Mouse (Mus musculus): Measurements from ENCODE around the gene Sema3g.

Gene Sema3g

DNA sequence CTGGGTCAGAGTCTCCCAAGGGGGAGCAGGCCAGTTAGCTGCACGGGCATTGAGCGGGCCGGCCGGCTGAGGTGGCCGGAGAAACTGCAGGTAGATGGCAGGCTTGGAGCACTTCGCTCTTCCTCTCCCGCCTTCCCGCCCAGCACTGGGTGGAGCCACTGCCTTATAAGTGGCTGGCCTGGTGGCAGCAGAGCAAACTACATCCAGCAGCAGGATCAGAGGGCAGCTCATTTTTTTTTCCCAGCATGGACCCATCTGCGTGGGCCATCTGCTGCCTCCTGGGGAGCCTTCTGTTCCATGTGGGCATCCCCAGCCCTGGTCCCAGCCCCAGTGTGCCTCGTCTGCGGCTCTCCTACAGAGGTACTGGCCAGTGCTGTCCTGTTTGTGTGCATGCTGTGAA lies at the start of gene Sema3g:
TSS of gene Sema3g (plus strand) at position 195 of the 400 bp plus-strand sequence.
- DNase-seq (ENCODE audit: low spot score in 2 of 2) = peak in 1 of 2 experiments; percentile 49

DNA sequence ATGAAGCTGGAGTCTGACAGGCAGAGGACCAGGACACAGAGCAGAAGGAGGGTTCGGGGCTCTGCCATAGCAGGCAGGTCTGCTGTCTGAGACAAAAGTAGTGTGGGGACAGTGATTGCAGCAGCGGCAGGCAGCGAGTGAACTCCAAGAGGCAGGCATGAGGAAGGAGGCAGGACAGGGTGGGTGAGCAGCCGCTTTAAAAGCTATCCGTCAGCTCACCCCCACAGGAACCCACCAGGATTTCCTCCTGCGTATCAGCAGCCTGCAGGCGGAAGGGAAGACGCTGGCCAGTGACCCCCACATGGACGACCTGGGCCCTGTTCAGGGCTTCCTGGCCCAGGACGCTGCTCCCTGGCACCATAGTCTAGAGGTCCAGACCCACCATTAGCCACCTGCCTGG lies 49.2 kb upstream of the Sema3g start, which contains the start of gene Stab1:
TSS of gene Stab1 (minus strand) at position 217 of the 400 bp plus-strand sequence.
- DNase-seq (ENCODE audit: low spot score in 2 of 2) = no peak

DNA sequence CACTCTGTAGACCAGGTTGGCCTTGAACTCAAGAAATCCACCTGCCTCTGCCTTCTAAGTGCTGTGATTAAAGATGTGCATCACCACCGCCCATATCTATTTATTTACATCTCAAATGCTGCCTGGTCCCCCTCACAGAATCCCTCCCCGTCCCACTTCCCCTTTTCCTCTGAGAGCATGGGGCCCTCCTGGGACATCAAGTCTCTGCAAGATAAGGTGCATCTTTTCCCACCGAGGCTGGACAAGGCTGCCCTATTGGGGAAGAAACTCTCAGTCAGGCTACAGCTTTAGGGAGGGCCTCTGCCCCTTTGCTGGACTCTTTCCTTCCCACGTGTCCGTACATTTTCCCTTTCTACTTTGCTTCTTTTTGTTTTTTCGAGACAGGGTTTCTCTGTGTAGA lies 48.2 kb upstream of the Sema3g start:
- DNase-seq (ENCODE audit: low spot score in 2 of 2) = no peak

DNA sequence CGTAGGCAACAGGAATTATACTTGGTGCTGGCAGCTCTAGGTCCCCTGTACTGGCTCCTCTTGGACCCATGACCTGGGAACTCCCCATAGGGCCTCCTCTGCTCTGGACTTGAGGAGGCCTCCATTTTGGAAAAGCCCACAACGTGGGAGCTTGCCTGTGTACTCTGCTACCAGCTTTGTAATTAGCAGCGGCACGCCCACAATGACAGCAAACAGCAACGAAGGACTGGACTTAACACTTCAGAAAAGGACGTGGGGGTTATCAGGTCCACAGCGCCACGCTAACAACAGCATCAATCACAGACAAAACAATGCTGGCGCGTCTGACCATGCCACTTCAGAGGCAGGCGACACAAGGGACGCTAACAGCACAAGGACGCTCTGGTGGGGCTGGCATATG lies 46.7 kb upstream of the Sema3g start:
- DNase-seq (ENCODE audit: low spot score in 2 of 2) = no peak

DNA sequence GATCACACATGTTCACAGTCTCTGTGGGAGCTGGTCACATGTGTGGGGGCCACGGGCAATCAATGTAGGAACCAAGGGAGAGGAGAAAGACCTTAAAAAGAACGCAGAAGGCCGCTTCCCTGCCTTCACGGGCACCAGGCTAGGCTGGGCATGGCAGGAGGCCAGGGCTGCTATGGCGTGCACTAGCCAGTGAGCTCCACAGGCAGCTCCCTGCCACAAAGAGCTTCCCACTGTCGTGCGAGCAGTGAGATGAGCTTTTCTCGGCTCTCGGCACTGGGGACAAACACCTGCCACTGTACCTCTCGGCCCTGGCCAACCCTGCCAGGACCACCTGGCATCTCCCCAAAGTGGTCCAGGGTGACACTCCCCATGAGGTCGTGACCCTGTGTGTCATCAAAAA lies 46.3 kb upstream of the Sema3g start:
- no peak for DNase-seq (ENCODE audit: low spot score in 2 of 2)

DNA sequence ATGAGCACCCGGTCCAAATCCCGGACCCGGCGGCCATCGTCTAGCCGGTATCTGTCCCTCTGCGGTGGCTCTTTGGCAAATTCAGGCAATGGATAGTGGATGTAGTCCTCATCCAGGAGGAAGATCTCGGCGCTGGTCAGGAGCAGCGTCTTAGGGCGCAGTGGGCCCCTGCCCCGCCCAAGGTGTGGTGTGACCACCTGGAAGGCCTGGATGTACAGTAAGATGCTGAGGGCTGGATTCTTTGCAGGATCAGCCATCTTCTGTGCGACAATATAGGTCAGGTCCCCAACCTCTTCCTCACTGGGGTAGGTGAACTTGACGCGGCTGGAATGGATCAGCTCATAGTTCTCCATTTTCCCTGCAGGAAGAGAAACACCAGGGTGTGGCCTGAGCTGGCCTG lies 45.8 kb upstream of the Sema3g start:
- no peak for DNase-seq (ENCODE audit: low spot score in 2 of 2)

DNA sequence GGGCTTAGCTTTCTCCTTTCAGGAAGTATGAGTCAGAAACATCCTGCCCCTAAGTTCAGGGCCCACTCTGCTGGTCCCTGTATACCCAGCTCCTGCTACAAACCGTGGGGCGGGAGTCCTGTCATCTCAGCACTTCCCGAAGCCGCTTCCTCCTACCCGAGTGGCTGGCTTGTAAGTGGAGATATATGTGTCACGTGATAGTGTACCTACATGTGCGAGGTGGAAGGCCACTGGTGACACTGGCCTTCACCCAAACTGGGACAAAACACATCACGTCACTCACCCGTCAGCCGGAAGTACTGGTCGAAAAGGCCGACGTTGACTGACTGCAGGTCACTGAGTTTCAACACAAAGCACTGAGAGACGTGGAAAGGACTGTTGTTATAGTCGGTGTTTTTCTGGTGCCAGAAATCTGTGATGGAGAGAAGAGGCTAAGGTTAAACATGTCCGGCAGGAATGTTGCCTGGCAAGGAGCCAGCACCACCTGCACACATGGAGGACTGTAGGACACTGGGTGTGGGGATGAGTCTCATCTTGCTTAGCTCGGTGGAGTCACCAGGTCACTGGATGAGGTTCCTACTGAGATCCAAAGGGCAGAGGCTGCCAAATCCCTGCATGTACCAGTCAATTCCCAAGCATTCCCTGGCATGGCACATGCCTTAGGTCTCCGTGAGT lies 44.7 kb upstream of the Sema3g start:
- no peak for DNase-seq (ENCODE audit: low spot score in 2 of 2)

DNA sequence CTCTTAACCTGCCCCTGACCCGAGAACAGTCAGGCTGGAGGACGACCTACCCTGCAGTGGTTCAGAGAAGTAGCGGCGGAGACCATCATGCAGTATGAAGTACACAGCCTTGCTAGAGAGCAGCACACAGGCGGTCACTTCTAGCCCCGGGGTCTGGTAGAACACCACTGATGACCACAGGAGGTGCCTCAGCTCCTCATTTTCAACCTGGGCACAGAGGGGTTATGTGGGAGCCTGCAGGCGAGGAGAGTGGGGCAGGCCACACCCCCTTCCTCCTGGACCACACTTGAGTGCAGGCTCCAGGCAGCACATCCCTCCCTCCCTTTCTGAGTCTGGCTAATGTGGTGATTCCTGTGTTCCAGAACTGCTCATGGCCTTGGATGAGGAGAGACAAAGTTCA lies 44.1 kb upstream of the Sema3g start:
- no peak for DNase-seq (ENCODE audit: low spot score in 2 of 2)

DNA sequence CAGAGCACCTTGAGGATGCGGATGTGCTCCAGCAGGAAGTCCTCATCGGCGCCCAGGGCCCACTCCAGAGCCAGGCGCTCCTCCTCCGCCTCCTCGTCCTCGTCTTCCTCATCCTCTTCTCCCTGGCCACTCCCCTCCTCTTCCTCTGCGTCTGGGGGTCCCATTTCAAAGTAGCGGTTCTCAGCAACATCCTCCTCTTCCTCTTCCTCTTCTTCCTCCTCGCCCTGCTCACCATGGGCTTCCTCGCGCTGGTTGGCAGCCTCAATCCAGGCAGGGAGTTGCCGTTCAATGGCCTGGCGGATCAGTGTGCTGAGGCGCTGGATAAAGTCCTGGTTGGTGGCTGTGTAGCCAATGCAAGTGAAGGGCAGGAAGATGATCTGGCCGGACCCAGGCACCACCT lies 40.4 kb upstream of the Sema3g start:
- DNase-seq (ENCODE audit: low spot score in 2 of 2) = no peak

DNA sequence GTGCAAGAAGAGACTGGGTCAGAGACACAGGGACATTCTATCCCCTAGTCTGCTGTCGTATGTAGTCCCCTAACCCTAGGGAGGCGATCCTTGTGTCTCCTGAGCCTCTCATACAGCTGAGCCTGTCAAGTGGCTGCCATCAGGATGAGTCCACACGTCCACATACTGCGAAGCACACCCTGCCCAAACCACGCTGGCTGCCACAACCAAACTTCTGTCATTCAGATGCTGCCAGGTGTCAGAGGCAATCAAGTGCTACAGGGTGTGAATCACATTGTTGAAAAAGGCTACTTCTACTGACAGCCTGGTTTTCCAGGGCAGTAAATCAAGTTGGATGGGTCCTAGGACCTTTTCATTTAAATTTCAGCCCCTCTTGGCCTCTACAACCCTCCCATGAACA lies 39.9 kb upstream of the Sema3g start:
- DNase-seq (ENCODE audit: low spot score in 2 of 2) = no peak

DNA sequence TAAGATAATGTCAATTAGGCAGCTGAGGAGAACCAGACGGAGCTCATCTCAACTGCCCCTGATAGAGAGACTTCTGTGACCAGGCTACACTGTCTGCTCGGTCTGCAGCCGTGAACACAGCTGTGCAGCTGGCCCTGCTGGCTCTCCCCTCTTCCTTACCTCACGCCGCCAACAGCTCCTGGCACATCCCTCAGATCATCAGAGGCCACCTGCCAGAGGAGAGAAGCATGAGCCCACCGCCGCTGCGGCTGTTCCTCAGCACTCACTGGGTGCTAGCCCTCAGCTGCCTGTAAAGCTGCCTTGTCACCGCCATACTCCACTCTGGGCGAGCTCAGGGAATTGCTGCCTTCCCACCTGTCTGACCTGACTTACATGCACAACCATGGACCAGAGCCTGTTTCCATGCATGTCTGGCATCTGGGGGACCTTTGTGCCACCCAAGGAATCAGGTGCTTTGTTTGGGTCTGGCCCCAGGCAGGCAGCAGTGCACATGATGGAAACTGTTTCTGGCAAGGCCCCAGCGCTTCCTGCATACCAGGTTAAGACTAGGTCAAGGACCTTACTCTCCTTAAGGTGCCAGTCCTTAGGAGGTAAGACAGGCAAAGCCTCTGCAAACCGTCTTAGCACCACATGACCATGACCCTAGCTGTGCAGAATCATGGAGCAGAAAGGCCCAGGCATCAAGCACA lies 37.8 kb upstream of the Sema3g start:
- no peak for DNase-seq (ENCODE audit: low spot score in 2 of 2)

DNA sequence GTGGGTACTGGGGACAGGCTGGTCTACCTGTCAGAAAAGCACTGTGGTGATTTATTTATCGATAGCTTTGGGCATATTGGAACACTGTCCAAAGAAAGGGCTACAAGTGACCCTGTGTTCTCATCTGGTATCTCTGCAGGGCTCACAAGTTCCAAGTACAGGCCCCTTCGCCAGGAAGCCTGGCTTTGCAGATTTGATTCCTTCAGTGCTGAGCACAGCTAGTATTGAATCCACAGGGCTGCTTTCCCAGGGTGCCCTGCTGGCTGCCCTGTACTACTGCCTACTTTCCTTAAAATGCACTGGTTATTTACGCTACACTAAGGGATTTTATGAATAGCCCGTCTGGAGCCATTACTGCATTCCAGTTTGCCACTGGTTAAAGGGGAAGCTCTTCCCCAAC lies 36.1 kb upstream of the Sema3g start:
- no peak for DNase-seq (ENCODE audit: low spot score in 2 of 2)

DNA sequence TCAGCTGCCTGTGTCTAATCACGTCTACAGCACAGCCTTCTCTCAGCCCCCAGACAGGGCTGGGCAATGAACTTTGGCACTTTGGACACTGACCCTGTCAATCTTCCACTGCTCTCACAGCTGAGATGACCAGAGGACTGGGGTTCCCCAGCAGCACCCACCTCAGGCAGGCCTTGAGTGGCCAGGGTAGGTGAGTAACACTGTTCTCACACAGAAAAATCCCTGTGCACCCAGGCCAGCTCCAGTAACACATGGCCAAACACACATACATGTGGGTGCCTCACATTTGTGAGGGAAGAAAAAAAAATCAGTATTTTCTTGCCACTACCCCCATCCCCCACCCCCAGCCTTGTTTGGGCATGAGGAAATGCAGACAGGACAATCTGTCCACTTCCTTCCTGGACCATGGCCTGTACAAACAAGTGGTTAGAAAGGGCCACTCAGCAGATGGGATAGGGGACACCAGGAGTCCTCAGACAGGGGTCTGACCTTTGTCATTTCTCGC lies 34.8 kb upstream of the Sema3g start:
- no peak for DNase-seq (ENCODE audit: low spot score in 2 of 2)

DNA sequence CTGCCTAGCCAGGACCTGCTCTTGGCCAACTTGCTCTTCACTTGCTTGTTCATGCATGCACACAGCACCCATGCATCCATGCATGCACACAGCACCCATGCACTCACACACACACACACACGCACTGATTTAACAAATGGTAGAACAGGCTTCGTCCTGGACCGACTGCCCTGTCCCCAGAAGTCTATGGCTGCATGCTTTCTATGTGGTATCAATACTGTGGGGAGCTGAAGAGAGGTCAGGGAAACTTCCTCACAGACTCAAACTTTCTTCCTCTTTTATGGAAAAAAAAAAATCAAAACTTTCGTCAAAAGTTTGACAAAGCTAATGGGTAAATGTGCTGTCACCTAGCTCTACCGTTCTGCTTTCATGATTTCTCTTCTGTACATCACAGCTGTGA lies 34.1 kb upstream of the Sema3g start:
- no peak for DNase-seq (ENCODE audit: low spot score in 2 of 2)

DNA sequence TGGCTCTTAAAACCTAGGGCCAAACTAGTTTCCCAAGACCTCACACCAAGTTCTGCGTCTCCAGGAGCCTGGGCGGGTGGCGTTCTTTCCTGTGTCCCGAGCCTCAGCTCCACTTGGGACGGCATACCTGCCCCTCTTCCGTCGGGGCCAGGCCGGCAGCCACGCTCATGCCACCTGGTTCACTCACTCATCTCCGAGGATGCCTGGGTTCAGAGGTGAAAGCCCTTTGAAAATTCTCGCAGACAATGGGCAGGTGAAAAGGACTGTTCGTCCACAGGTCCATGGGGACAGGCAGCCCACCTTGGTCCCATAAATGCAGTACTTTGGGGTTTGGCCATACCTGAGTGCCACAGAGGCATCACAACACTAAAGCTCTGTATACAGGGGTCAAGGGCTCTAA lies 33.5 kb upstream of the Sema3g start:
- DNase-seq (ENCODE audit: low spot score in 2 of 2) = no peak

DNA sequence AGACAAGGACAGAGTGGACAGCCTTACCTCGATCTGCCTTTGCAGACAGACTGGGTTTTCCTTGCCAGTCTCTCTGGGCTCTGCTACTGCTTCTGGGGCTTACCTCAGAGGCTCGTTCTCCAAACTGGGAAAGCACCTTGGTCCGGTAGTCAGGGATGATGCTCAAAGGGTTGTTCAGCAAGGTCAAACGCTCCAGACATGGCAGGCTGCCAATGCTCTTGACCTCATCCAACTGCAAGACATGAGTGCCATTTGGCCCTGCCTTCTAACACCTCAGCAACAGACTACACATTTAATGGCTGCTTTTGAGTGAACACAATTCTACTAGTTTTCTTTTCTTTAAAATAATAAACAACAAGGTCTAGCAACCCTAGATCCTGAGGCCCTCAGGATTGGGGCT lies 31.0 kb upstream of the Sema3g start:
- DNase-seq (ENCODE audit: low spot score in 2 of 2) = no peak

DNA sequence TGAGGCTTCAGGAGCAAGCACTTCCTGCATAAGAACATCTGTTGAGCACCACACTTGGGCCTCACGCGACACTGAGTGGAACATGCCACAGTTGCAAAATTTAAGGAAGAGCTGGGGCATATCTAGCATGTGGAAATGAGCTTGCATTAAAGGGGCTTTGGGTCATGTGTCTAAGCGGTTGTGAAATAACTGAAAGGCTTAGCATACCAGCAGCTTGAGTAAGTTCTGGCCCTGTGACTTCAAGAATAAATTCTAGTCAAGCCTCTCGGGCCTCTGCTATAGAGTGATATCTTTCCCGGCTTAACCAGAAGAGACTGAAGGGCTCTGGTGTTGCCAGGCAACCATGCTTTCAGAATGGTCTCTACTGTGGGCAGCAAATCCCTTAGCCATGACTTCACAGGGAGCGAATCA lies 28.9 kb upstream of the Sema3g start:
- no peak for DNase-seq (ENCODE audit: low spot score in 2 of 2)

DNA sequence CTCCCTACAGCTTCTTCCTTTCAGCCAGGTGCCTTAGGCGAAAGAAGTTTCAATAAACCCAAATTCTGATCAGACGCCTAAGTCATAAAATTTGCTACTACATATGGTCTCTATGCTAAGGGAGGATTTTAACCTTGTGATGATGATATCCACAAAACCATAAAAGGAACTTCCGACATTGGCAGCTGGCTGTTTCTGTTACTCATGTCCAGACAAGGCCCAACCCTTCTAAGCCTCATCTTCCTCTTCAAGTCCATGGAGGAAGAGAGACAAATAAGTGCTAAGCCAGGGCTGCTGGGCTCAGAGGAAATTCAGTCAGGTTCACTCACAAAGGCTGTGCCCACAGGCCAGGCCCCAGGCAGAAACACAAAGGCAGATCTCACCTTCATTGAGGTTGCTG lies 28.3 kb upstream of the Sema3g start:
- no peak for DNase-seq (ENCODE audit: low spot score in 2 of 2)

DNA sequence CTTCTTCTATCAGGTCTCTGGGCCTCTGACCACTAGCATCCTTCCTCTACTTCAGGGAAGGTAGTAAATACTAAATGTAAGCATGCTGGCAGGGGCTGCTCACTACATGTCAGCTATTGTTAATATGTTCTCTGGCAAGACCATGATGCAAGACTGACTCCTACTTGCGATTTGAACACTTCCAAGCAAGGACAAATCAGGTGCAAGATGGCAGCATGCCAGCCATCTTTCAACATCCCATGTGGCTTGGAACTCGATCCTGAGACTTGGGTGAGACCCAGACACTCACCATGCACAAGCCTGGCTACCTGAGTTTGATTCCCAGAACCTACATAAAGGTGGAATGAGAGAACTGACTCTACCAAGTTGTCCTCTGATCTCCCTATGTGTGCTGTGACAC lies 25.7 kb upstream of the Sema3g start:
- no peak for DNase-seq (ENCODE audit: low spot score in 2 of 2)

DNA sequence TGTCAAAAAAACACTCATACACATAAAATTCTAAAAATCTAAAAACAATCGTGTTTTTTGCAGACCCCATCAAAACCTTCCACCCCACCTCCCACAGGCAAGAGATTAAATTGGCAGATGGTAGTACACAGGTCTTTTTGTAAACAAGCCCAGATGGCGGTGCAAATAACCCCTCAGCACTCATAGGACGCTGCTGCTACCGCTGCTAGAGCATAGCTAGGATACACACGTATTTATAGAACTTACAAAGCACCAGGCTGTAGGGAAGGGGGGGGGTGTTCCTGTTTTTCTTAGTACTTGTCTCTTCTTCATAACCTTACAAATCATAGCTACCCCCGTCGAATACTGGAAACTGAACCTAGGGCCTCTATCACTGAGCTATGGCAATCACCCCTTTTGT lies 23.9 kb upstream of the Sema3g start:
- DNase-seq (ENCODE audit: low spot score in 2 of 2) = no peak

DNA sequence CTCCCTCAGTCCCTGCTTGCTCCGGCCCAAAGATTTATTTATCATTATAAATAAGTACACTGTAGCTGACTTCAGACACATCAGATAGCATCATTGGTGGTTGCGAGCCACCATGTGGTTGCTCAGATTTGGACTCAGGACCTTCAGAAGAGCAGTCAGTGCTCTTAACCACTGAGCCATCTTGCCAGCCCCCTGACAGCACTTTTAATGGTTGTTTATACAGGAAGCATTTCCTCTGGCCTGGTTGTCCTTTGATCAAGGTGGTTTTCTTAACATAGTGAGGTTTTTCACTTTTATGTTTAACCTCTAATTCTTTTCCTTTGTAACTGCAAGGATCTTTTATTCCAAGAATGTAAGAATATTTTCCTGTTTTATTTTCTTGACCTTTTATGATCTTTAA lies 23.2 kb upstream of the Sema3g start:
- no peak for DNase-seq (ENCODE audit: low spot score in 2 of 2)

DNA sequence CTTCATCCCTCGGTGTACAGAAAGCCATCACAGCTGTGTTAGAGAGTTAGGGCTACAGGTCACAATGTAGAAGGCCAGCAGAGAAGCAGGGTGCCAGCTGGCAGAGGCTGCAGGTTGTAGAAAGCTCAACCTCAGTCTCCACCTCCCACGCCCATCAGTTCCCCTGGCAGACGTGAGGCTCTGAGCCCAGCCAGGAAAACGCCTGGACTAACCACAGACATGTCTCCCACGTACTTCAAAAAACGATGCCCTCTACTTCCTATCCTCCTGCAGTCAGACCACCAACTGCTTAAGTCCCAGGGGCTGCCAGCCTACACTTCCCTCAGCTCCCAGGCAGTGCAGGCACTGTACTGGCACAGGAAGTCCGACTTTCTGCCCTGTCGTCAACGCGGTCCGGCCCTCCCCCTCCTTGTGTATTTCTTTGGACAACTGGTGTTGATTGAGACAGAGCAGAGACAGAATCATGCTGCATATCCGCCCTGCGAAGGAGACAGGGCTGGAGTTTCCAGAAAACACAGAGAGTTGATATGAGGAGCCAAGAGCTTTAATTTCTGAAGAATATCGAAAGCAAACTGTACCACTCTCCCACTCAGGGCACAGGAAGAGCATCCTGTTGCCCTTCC lies 22.7 kb upstream of the Sema3g start:
- no peak for DNase-seq (ENCODE audit: low spot score in 2 of 2)

DNA sequence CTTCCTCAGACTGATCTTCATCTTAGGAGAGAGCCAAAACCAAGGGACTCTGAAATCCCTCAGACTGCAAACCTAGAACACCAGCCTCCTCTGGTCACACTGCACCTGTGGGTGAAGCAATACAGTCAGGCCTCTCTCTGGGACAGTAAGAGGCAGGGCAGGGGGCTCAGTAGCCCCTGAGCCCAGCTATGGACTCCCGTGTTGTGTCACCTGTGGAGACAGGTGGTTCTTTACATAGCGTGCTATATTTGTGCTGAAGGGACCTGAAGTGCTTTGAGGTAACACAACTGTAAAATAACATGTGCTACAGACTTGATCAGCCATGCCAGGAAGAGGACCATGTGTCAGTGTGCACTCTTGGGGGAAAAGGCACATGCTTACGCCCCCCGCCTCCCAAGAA lies 22.1 kb upstream of the Sema3g start:
- DNase-seq (ENCODE audit: low spot score in 2 of 2) = no peak

Measured in spleen, postnatal 14 days (tissue).